Mouse (Mus musculus) heart, adult 2 months (tissue): ENCODE data around the gene Aatk.

Experiments
- CTCF ChIP-seq: fragments of 200-600 bp; IDR thresholded peaks from 2 replicates; pipeline ENCODE4 v1.8.1; 2022; ENCODE audit warnings: antibody characterized with exemption, mild to moderate bottlenecking, moderate library complexity
- EP300 ChIP-seq: fragments of 200-500 bp; IDR thresholded peaks from 2 replicates; pipeline ENCODE4 v1.6.1; 2011; ENCODE audit warnings: low read depth, low read length, control low read depth; ENCODE audit not compliant: insufficient read depth
- POLR2A ChIP-seq: fragments of 200-500 bp; IDR thresholded peaks from 2 replicates; pipeline ENCODE4 v1.6.1; 2011; ENCODE audit warnings: mild to moderate bottlenecking, low read depth, low read length, control low read depth; ENCODE audit not compliant: insufficient read depth

DNA sequence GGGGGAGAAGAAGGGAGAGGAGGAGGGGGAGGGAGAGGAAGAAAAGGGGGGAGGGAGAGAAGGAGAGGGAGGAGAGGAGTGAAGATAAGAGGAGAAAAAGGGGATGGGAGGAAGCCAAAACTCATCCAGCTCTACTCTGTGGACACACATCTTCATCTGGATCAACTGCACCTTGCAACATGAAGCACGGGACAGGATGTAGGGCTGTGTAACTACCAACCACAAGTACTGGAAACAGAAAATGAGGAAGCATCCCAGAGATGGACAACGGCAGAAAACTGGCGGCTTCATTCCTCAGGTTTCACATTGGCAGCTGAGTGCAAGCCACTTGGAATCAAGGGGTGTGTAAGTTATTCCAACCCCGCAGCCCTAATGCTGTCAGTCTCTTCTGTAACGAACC, 12.2 kb downstream of the Aatk start:
- TF ChIP-seq EP300 (no peak), CTCF (no peak), POLR2A (no peak)
